ENCODE assay signal across 30 mouse cellular contexts in the genomic region with DNA sequence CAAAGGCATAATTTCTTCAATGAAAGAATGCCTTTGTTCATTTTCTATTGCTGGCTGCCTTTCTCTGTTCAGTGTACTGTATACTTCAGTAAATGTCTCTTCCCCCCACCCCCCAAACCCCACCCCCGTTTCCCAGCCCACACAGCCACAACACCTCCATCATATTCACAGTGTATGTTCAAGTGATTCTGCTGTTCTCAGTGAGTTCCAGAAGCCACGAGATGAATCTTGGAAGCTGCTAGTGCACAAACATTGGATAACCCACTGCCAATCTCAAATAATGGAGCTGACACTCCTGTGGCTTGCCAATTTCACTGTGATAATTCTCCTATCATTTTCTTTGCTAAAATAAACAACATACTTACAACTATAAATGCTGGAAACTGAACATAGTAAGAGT. TPM values are rescaled to one million over a fixed set of nuclear protein-coding genes. Genes with fewer than 3 reads are reported as not detected.
DNase-seq lines count a peak whose midpoint lies in the region; ATAC-seq and TF ChIP-seq lines count a peak whose summit lies in the region.
"Had no signal": no experiment of that assay in that cellular context is flagged by ENCODE, and none has a peak within 500 bp of the region (broad histone marks: within the 10 kb centered on the region; RNA-seq: fewer than 3 reads in every experiment).

No protein-coding gene starts in this region.

- H3K4me1 ChIP-seq in forebrain, embryonic 15.5 days: no peaks in the 10 kb centered on the region
- H3K4me1 ChIP-seq in forebrain, embryonic 10.5 days: 0 out of 2 replicates have a peak, but pooled peaks cover 2% of the 10 kb centered on the region
- no peaks in the 10 kb centered on the region for H3K4me1 ChIP-seq in stomach, postnatal 0 days (replicated peaks; ENCODE audit: control insufficient read depth, insufficient read depth)
- H3K4me1 ChIP-seq in midbrain, embryonic 15.5 days: no peaks in the 10 kb centered on the region
- H3K4me1 ChIP-seq: embryonic facial prominence, embryonic 10.5 days; embryonic facial prominence, embryonic 13.5 days; hindbrain, embryonic 10.5 days; hindbrain, embryonic 13.5 days had no signal

- no peak for DNase-seq in forebrain, embryonic 10.5 days (ENCODE audit: extremely low spot score, low spot score)
- DNase-seq in right cerebral cortex, adult 18-20 months: peak; percentile 1
- no peak for DNase-seq in right cerebral cortex, postnatal 25 days
- peak; percentile 24 for DNase-seq in brain, embryonic 18.5 days (ENCODE audit: low read depth, low spot score)
- DNase-seq in telencephalon, adult 2 months (ENCODE audit: low read depth, low spot score): peak; percentile 13
- no peak for DNase-seq in stomach, postnatal 0 days (ENCODE audit: low spot score)
- DNase-seq: adrenal gland, adult 2 months; adrenal gland, postnatal 14 days; cerebellum, adult 11 months; cerebellum, adult 2 months; cerebellum, adult 9-11 months; cerebellum, postnatal 25 days; embryo, embryonic 11 days; gastrocnemius, adult 2 months; gastrocnemius, postnatal 14 days; heart, adult 11 months; heart, postnatal 36 days had no signal

- TF ChIP-seq EP300 in stomach, postnatal 0 days (optimal IDR thresholded peaks at IDR 0.05): no peak

- H3K27me3 ChIP-seq in forebrain, embryonic 15.5 days: no peaks in the 10 kb centered on the region
- no peaks in the 10 kb centered on the region for H3K27me3 ChIP-seq in forebrain, embryonic 10.5 days (ENCODE audit: poor library complexity, severe bottlenecking)
- H3K27me3 ChIP-seq in stomach, postnatal 0 days (ENCODE audit: control insufficient read depth, insufficient read depth, low read length): no peaks in the 10 kb centered on the region
- H3K27me3 ChIP-seq in midbrain, embryonic 15.5 days (replicated peaks): no peaks in the 10 kb centered on the region
- H3K27me3 ChIP-seq: embryonic facial prominence, embryonic 13.5 days; hindbrain, embryonic 13.5 days had no signal

- H3K27ac ChIP-seq in forebrain, embryonic 15.5 days (replicated peaks): no peak overlapping the region
- no peak overlapping the region for H3K27ac ChIP-seq in forebrain, embryonic 10.5 days
- no peak overlapping the region for H3K27ac ChIP-seq in stomach, postnatal 0 days (replicated peaks)
- H3K27ac ChIP-seq in midbrain, embryonic 15.5 days: no peak overlapping the region
- H3K27ac ChIP-seq: embryonic facial prominence, embryonic 10.5 days; embryonic facial prominence, embryonic 13.5 days; gastrocnemius, adult 2 months; hindbrain, embryonic 10.5 days; hindbrain, embryonic 13.5 days; hindbrain, postnatal 0 days had no signal

- 57% methylated on average over 2 of the region's 2 CpGs for WGBS in forebrain, embryonic 15.5 days
- 87% methylated on average over 2 of the region's 2 CpGs for WGBS in forebrain, embryonic 10.5 days
- 74% methylated on average over 2 of the region's 2 CpGs for WGBS in stomach, postnatal 0 days
- 78% methylated on average over 2 of the region's 2 CpGs for WGBS in midbrain, embryonic 15.5 days

- no peak overlapping the region for H3K9ac ChIP-seq in forebrain, embryonic 15.5 days (replicated peaks)
- H3K9ac ChIP-seq in stomach, postnatal 0 days (ENCODE audit: low read length): no peak overlapping the region
- no peak overlapping the region for H3K9ac ChIP-seq in midbrain, embryonic 15.5 days
- H3K9ac ChIP-seq: embryonic facial prominence, embryonic 13.5 days; hindbrain, embryonic 13.5 days had no signal

- H3K36me3 ChIP-seq in forebrain, embryonic 15.5 days: no peaks in the 10 kb centered on the region
- H3K36me3 ChIP-seq in forebrain, embryonic 10.5 days (replicated peaks): no peaks in the 10 kb centered on the region
- no peaks in the 10 kb centered on the region for H3K36me3 ChIP-seq in stomach, postnatal 0 days (ENCODE audit: control insufficient read depth, insufficient read depth, low read length)
- no peaks in the 10 kb centered on the region for H3K36me3 ChIP-seq in midbrain, embryonic 15.5 days (replicated peaks)
- H3K36me3 ChIP-seq: embryonic facial prominence, embryonic 10.5 days; embryonic facial prominence, embryonic 13.5 days; hindbrain, embryonic 10.5 days; hindbrain, embryonic 13.5 days had no signal

- H3K4me3 ChIP-seq in forebrain, embryonic 15.5 days: no peak overlapping the region
- no peak overlapping the region for H3K4me3 ChIP-seq in forebrain, embryonic 10.5 days
- H3K4me3 ChIP-seq in stomach, postnatal 0 days (ENCODE audit: low read depth, low read length): no peak overlapping the region
- no peak overlapping the region for H3K4me3 ChIP-seq in midbrain, embryonic 15.5 days
- H3K4me3 ChIP-seq: embryonic facial prominence, embryonic 10.5 days; embryonic facial prominence, embryonic 13.5 days; erythroblast, embryonic 14.5 days; gastrocnemius, adult 2 months; hindbrain, embryonic 10.5 days; hindbrain, embryonic 13.5 days had no signal

- no peak overlapping the region for H3K4me2 ChIP-seq in forebrain, embryonic 15.5 days (replicated peaks)
- no peak overlapping the region for H3K4me2 ChIP-seq in stomach, postnatal 0 days (replicated peaks; ENCODE audit: low read depth)
- H3K4me2 ChIP-seq in midbrain, embryonic 15.5 days: no peak overlapping the region
- H3K4me2 ChIP-seq: embryonic facial prominence, embryonic 13.5 days; heart, embryonic 11.5 days; hindbrain, embryonic 13.5 days had no signal

- TF ChIP-seq CTCF in stomach, postnatal 0 days (IDR thresholded peaks at IDR 0.05; ENCODE audit: low read depth): no peak

- H3K9me3 ChIP-seq in forebrain, embryonic 15.5 days: no peaks in the 10 kb centered on the region
- H3K9me3 ChIP-seq in forebrain, embryonic 10.5 days: no peaks in the 10 kb centered on the region
- no peaks in the 10 kb centered on the region for H3K9me3 ChIP-seq in stomach, postnatal 0 days (ENCODE audit: control insufficient read depth, low read length)
- H3K9me3 ChIP-seq in midbrain, embryonic 15.5 days: no peaks in the 10 kb centered on the region
- H3K9me3 ChIP-seq: embryonic facial prominence, embryonic 10.5 days; embryonic facial prominence, embryonic 13.5 days; hindbrain, embryonic 10.5 days; hindbrain, embryonic 13.5 days had no signal

- peak; percentile 70 for ATAC-seq in forebrain, embryonic 15.5 days (replicated peaks)
- ATAC-seq in stomach, postnatal 0 days (ENCODE audit: low FRiP score, low TSS enrichment): no peak
- no peak for ATAC-seq in midbrain, embryonic 15.5 days (replicated peaks)
- ATAC-seq: CD4-positive, CD25-positive, alpha-beta regulatory T cell, adult 4 months; hindbrain, postnatal 0 days; inflammation-experienced regulatory T-cells, adult 6 months; intestine, embryonic 16.5 days had no signal

RNA-seq across cellular contexts. Expression of gene Clec14a, which starts 38.7 kb away (rescaled TPM):
- 4.3 and 4.6 TPM in 2 replicates for polyA plus RNA-seq in forebrain, embryonic 15.5 days (2015; fragmentation: Nextera tagmentation; extraction: Ambion mirVana)
- 5.4 and 5.5 TPM in 2 replicates for polyA plus RNA-seq in forebrain, embryonic 10.5 days (2016; fragmentation: Nextera tagmentation; extraction: Ambion mirVana)
- 7.1 and 7.8 TPM in 2 replicates for polyA plus RNA-seq in stomach, postnatal 0 days (2015; fragmentation: Nextera tagmentation; extraction: Ambion mirVana)
- polyA plus RNA-seq in midbrain, embryonic 15.5 days (2015; fragmentation: Nextera tagmentation; extraction: Ambion mirVana): 5.6 and 6.2 TPM in 2 replicates
- polyA plus RNA-seq: C2C12; CD4-positive, CD25-positive, alpha-beta regulatory T cell, adult 4 months; inflammation-experienced regulatory T-cells, adult 6 months had no signal

Comparison
In these comparisons a context has a peak if more than half of its experiments do, and no peak if none do; other contexts are left out.
1. DNase-seq: peak in right cerebral cortex, adult 18-20 months (single experiment), brain, embryonic 18.5 days (single experiment) and telencephalon, adult 2 months (single experiment); none in forebrain, embryonic 10.5 days (single experiment), right cerebral cortex, postnatal 25 days (single experiment) and stomach, postnatal 0 days (single experiment).